Mouse (Mus musculus) erythroblast, embryonic 14.5 days (primary cell): ENCODE measurements around the gene Cfap70. TPM values are rescaled to one million over a fixed set of nuclear protein-coding genes. Genes with fewer than 3 reads are reported as not detected.

Source experiments
- H3K27me3 ChIP-seq: 2 replicates; pipeline ENCODE4 v1.6.1; 2012; ENCODE audit warnings: inconsistent platforms; ENCODE audit not compliant: control insufficient read depth
- H3K36me3 ChIP-seq: 2 replicates; pipeline ENCODE4 v1.6.1; 2012; ENCODE audit warnings: mild to moderate bottlenecking, inconsistent platforms; ENCODE audit not compliant: control insufficient read depth
- H3K4me1 ChIP-seq: 2 replicates; pipeline ENCODE4 v1.6.1; 2012; ENCODE audit warnings: inconsistent platforms; ENCODE audit not compliant: control insufficient read depth
- H3K4me3 ChIP-seq: replicated peaks from 2 replicates; pipeline ENCODE3; 2012; ENCODE audit warnings: moderate library complexity, mild to moderate bottlenecking, inconsistent platforms
- H3K9me3 ChIP-seq: 2 replicates; pipeline ENCODE4 v1.6.1; 2012; ENCODE audit warnings: low read length, inconsistent platforms, mixed read lengths; ENCODE audit not compliant: control insufficient read depth
- GATA1 ChIP-seq: IDR thresholded peaks from 2 replicates; pipeline ENCODE4 v1.6.1; 2012; ENCODE audit warnings: low read length, inconsistent platforms, mixed read lengths
- TAL1 ChIP-seq: IDR thresholded peaks from 3 replicates; pipeline ENCODE4 v1.6.1; 2012; ENCODE audit warnings: low read length, inconsistent platforms, mixed read lengths
- polyA plus RNA-seq: library from polyadenylated mRNA; stranded (reverse); fragments of >175 nt; gene quantifications from 2 replicates; pipeline ENCODE4 v1.2.3, GENCODE M21; 2012

The Cfap70 gene
- polyA plus RNA-seq, 1 experiment, result not detected

DNA sequence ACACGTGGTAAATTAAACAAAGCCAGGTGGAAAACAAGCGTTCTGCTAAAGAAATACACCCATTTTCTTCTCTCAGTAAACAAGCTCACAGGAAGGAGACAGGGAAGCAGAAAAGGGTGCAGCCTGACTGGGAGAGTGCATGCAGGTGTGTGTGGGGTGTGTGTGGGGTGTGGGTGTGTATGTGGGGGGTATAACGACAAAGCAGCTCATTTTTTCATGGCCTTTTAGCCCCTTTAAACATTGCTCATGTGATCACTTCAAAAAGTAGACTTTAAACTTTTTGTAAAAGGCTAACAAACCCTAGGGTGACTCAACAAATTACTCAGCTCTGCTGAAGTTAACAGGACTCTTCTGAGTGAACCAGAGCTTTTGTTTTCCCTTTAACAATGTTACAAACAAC, 26.4 kb upstream of the Cfap70 start:
- peaks cover 62% of the 10 kb centered on the region for H3K4me1 ChIP-seq
- no peaks in the 10 kb centered on the region for H3K9me3 ChIP-seq
- no peak for TF ChIP-seq GATA1
- no peak for TF ChIP-seq TAL1
- peak overlapping the region; percentile 83 for H3K4me3 ChIP-seq
- H3K36me3 ChIP-seq, result peaks cover 42% of the 10 kb centered on the region
- H3K27me3 ChIP-seq, result no peaks in the 10 kb centered on the region

DNA sequence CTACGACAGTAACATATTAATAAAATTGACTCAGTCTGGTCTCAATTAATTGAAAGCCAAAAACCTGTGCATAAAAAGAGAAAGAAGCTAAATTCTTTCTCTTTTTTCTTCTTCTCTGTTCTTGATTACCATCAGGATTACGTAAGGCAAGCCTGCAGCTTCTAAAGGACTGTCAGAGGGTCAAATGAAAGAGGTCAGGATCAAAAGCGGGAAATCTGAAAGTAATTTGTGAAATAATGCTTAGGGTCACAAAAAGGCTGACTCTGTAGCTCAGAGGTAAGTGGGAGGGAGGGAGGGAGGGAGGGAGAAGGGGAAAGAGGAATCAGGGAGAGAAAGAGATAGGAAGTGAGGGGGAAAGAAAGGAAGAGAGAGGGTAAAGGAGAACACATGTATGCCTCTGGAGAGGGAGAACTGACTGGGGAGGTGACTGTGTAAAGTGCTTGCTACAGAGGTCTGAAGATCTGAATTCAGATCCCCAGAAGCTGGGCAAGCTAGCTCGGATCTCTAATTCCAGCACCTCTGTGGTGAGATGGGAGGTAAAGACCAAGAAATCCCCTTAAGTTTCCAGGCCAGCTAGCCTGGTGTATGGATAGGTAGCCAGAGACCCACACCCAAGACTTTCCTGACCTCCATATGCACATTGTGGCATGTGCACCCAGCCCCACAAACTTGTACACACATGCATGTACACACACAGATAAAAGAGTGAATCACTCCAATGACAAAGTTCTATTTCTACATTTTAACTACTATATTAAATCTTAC, 25.4 kb upstream of the Cfap70 start:
- Histone ChIP-seq H3K9me3 (no peaks in the 10 kb centered on the region), H3K4me1 (peaks cover 62% of the 10 kb centered on the region), H3K4me3 (peak overlapping the region; percentile 83), H3K27me3 (no peaks in the 10 kb centered on the region), H3K36me3 (peaks cover 44% of the 10 kb centered on the region)
- no peak for TF ChIP-seq GATA1
- no peak for TF ChIP-seq TAL1

DNA sequence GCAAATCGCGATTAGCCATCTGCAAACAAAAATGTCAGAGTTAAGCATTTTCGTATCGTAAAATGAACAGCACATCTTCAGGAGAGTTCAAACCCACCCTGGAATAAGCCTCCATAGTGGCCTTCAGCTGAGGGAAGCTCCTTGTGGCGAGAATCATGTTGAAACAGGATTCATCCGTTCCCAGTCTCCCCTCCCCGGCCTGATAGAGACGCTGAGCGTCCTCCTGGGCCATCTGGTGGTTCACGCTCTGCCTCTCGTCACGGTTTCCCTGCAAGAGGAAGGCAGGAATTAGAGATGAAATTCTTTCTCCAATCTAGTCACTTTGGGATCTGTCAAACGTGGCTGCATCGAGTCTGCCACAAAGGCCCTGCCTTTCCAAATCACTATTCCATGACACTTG, 8.2 kb upstream of the Cfap70 start:
- no peaks in the 10 kb centered on the region; the same call in 1 of the 2 replicates for H3K4me1 ChIP-seq
- peaks cover 97% of the 10 kb centered on the region for H3K36me3 ChIP-seq
- no peak for TF ChIP-seq TAL1
- no peaks in the 10 kb centered on the region for H3K9me3 ChIP-seq
- no peaks in the 10 kb centered on the region for H3K27me3 ChIP-seq
- H3K4me3 ChIP-seq, result no peak overlapping the region

DNA sequence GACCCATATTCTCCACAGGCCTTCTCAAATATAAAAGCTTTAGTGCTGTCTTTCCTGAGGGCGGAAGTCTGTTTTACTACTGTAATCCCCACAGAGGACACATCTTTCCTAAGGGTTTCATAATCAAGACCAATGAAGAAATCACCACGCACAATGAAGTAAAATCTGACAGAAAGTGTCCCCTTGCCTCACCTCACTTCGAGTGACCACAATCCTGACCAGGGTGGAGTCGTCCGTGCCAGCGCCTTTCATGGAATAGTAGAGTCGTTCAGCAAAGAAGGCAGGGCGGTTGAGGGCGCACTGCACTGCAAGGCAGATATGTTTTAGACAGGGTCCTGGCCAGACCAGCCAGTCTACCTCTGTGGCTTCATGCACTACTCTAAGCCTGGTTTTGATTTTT, 6.4 kb upstream of the Cfap70 start:
- peaks cover 88% of the 10 kb centered on the region for H3K36me3 ChIP-seq
- no peaks in the 10 kb centered on the region for H3K9me3 ChIP-seq
- H3K4me1 ChIP-seq, result no peaks in the 10 kb centered on the region; the same call in 1 of the 2 replicates
- no peak overlapping the region for H3K4me3 ChIP-seq
- no peaks in the 10 kb centered on the region for H3K27me3 ChIP-seq
- TF ChIP-seq GATA1, result no peak
- TF ChIP-seq TAL1, result no peak

DNA sequence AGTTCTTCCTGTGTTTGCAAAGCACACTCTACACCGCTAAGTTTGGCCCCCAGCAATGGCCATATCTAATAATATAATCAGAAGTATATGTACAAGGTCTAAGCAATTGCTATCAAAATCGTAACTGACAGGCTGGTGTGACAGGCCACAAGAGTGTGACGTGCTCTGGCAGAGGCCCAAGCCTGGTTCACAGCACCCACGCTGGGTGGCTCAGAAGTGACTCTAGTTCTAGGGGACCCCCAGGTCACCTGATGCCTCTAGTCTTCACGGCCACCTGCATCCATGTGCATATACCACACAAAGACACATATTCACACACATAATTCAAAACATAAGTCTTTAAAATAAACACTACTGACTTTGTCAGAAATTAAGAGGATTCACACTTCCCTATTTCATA, 903 bp upstream of the Cfap70 start:
- Histone ChIP-seq H3K36me3 (peaks cover 34% of the 10 kb centered on the region), H3K27me3 (no peaks in the 10 kb centered on the region), H3K9me3 (no peaks in the 10 kb centered on the region), H3K4me3 (no peak overlapping the region), H3K4me1 (peaks cover 18% of the 10 kb centered on the region)
- TF ChIP-seq GATA1, result no peak
- TF ChIP-seq TAL1, result no peak

DNA sequence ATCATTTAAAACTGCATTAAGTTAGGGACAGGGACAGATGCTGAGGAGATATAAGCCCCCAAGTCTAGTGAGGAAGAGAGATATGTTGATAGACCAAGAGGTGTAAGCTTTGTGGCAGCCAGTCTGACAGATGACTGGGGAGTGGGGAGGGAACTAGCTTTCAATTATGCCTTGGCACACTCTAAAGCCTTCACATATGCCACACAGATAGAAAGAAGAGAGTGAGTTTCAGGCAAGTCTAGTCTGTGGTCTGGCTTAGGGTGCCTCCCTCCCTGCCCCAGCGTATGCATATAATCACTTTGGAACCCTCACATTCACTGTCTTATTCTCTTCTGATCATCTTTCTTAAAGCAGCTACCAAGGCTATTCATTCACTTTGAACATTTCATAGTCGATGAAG, 724 bp downstream of the Cfap70 start:
- peaks cover 18% of the 10 kb centered on the region for H3K4me1 ChIP-seq
- H3K27me3 ChIP-seq, result no peaks in the 10 kb centered on the region
- peak overlapping the region; percentile 64 for H3K4me3 ChIP-seq
- no peaks in the 10 kb centered on the region for H3K9me3 ChIP-seq
- H3K36me3 ChIP-seq, result peaks cover 19% of the 10 kb centered on the region
- TF ChIP-seq GATA1, result no peak
- no peak for TF ChIP-seq TAL1

DNA sequence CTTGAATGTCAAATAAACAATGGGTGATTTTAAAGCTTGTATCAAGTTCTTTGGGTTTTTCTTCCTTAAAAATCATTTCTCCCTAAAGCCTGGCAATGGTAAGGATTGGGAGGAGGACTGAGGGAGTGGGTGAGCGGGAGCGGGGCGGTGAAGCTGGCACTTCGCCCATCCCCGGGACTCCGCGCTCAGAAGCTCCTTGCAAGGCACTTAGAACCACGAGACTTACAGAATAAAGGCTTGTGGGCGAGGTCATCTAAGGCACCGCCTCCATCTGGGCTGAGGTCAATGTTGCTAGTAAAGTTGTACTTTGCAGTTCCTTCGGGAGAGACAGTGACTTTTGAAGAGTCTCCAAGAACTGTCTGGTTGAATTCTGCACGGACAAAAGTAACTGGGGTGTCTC, 4.8 kb downstream of the Cfap70 start:
- no peak for TF ChIP-seq GATA1
- TF ChIP-seq TAL1, result no peak
- Histone ChIP-seq H3K36me3 (no peaks in the 10 kb centered on the region), H3K4me3 (no peak overlapping the region), H3K27me3 (no peaks in the 10 kb centered on the region), H3K9me3 (no peaks in the 10 kb centered on the region; the same call in 1 of the 2 replicates), H3K4me1 (peaks cover 14% of the 10 kb centered on the region)

DNA sequence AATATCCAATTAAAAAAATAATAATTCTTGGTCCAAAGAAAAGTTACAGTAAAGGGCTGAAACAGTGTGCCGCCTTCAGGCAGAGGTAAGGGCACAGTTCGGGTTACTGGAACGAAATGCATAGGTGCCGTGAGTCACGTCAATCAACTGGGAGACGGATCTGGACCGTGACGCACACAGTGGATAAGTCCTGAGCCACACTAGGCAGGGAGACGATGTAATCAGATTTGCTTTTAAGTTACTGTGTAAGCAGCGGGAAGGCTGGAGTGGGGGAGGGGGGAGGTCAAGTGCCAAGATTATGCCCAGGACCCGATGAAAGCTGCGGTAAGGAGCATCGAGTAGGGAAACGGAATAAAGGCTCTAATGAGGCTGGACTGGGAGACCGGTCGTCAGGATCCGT, 9.8 kb downstream of the Cfap70 start:
- TF ChIP-seq TAL1 (no peak), GATA1 (no peak)
- Histone ChIP-seq H3K4me1 (no peaks in the 10 kb centered on the region), H3K4me3 (no peak overlapping the region), H3K36me3 (no peaks in the 10 kb centered on the region), H3K9me3 (no peaks in the 10 kb centered on the region; the same call in 1 of the 2 replicates), H3K27me3 (no peaks in the 10 kb centered on the region)

DNA sequence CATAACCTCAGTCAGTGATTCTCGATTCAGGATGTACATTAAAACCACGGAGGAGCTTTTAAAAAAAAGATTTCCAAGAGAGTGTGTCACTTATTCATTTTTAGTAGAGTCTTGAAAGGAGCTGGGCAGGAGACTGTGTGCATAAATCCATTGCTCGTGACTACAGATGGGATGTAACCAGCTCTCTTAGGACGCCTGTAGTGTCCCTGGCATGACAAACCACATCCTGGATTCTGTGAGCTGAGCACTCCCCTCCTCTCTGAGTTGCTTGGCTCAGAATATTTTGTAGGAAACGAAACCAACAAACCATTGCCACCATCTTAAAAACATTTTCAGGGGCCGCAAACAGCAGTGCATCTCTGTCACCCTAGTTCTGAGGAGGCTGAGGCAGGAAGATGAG, 15.1 kb downstream of the Cfap70 start:
- H3K4me3 ChIP-seq, result no peak overlapping the region
- no peaks in the 10 kb centered on the region for H3K4me1 ChIP-seq
- H3K27me3 ChIP-seq, result no peaks in the 10 kb centered on the region
- no peak for TF ChIP-seq TAL1
- TF ChIP-seq GATA1, result no peak
- H3K9me3 ChIP-seq, result no peaks in the 10 kb centered on the region
- no peaks in the 10 kb centered on the region for H3K36me3 ChIP-seq

DNA sequence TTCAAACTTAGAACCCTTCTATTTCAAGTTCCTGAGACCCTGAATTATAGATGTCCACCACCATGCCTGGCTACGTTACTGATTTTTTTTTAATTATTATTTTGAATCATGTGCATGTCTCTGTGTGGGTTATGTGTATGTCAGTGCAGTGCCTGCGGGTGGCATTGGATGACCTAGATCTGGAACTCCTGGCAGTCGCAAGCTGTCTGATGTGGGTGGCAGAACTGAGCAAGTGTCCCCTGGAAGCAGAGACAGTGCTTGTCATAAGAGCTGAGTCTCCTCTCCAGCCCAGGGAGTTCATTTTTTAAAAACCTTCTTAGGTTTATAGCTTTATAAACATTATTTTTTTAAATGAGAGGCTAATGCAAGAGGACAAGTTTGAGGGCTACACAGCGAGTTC, 19.6 kb downstream of the Cfap70 start:
- Histone ChIP-seq H3K9me3 (no peaks in the 10 kb centered on the region), H3K4me3 (no peak overlapping the region), H3K4me1 (no peaks in the 10 kb centered on the region), H3K27me3 (no peaks in the 10 kb centered on the region), H3K36me3 (no peaks in the 10 kb centered on the region)
- TF ChIP-seq GATA1 (no peak), TAL1 (no peak)
